ENCODE assay signal across 10 mouse cellular contexts in the genomic region with DNA sequence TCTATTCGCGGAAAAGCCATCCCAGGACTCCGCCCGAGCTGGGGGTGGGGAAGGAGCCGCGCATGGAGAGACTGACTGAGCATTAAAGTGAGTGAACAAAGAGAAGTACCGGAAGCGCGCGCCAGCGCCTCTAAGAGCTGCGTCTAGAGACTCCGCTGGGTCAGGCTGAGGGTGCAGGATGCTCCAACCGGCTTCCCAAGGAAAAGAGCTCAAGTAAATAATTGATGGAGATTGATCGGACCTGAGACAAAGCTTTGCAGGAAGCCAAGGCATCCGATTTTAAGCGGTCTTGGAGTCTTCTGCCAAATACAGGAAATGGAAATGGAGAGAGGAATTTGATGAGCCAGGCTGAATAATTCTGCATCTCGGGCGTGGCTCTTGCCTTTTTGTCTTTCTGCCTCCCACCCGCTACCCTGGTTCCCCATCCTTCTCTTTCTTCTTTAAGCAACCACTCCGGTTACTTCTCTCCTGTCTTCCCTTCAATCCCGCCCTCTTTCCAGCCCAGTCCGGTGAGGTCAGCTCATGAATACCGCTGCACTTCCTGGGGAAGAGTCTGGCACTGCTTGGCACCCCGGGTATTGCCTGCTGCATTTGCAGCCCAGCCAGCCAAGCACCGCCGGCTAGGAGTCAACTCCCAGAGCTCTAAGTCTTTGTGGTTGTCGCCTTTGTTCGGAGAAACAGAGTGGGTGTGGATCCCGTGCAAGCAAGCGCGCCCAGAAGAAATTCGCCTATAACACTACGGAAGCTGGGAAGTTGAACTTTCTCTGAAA. TPM values are rescaled to one million over a fixed set of nuclear protein-coding genes. Genes with fewer than 3 reads are reported as not detected.
DNase-seq lines count a peak whose midpoint lies in the region; ATAC-seq and TF ChIP-seq lines count a peak whose summit lies in the region.
"Had no signal": no experiment of that assay in that cellular context is flagged by ENCODE, and none has a peak within 500 bp of the region (broad histone marks: within the 10 kb centered on the region; RNA-seq: fewer than 3 reads in every experiment).

A gene (plus strand): TSS at position 274 of the 770 bp plus-strand sequence.

- peak within 1 kb of the TSS; percentile 34; the same call in 1 of the 2 replicates for H3K4me2 ChIP-seq in heart, embryonic 15.5 days
- H3K4me2 ChIP-seq: liver, embryonic 13.5 days had no signal

- DNase-seq in heart, postnatal 25 days (ENCODE audit: low spot score), result no peak
- peak; percentile 72 to 75 for DNase-seq in cerebellum, adult 2 months
- DNase-seq in left cerebral cortex, adult 8-10 months (ENCODE audit: low spot score in 2 of 2), result peak; percentile 39 to 49
- peak; percentile 16 for DNase-seq in retina, adult 2 months (ENCODE audit: low read depth, low spot score)
- DNase-seq in gastrocnemius, postnatal 36 days, result no peak
- DNase-seq in lung, postnatal 25 days (ENCODE audit: low spot score), result no peak
- DNase-seq: liver, embryonic 13.5 days had no signal

- ATAC-seq in heart, embryonic 15.5 days (replicated peaks; ENCODE audit: insufficient number of reproducible peaks, insufficient read depth, low FRiP score, low read depth), result no peak; the same call in 1 of the 2 replicates
- ATAC-seq in frontal cortex, adult (ENCODE audit: low TSS enrichment), result peak; percentile 45

- H3K36me3 ChIP-seq in heart, embryonic 15.5 days, result no peaks in the 10 kb centered on the region
- H3K36me3 ChIP-seq: liver, embryonic 13.5 days had no signal

- peaks cover 23% of the 10 kb centered on the region for H3K4me1 ChIP-seq in heart, embryonic 15.5 days (replicated peaks)
- no peaks in the 10 kb centered on the region for H3K4me1 ChIP-seq in cerebellum, adult 2 months (ENCODE audit: control insufficient read depth, insufficient read depth, low read length)

- WGBS in heart, embryonic 15.5 days, result under 1% methylated on average over 34 of the region's 34 CpGs
- under 1% methylated on average over 34 of the region's 34 CpGs for WGBS in cerebellum, adult 2 months

- H3K9me3 ChIP-seq in heart, embryonic 15.5 days (replicated peaks), result no peaks in the 10 kb centered on the region
- H3K9me3 ChIP-seq: liver, embryonic 13.5 days had no signal

- H3K4me3 ChIP-seq in heart, embryonic 15.5 days, result peak within 1 kb of the TSS; percentile 20
- H3K4me3 ChIP-seq in cerebellum, adult 2 months (replicated peaks; ENCODE audit: insufficient read depth, low read depth, low read length), result peak within 1 kb of the TSS; percentile 81
- H3K4me3 ChIP-seq: liver, embryonic 13.5 days had no signal

- TF ChIP-seq CTCF in cerebellum, adult 2 months (IDR thresholded peaks at IDR 0.05; ENCODE audit: borderline replicate concordance, insufficient read depth, low read depth, low read length), result no peak

- no peak for TF ChIP-seq POLR2A in cerebellum, adult 2 months (IDR thresholded peaks at IDR 0.05; ENCODE audit: borderline replicate concordance, insufficient read depth, low read length)

- no peak within 1 kb of the TSS for H3K27ac ChIP-seq in heart, embryonic 15.5 days
- H3K27ac ChIP-seq in cerebellum, adult 2 months (ENCODE audit: insufficient read depth, low read length), result peak within 1 kb of the TSS; percentile 25; the same call in 1 of the 2 replicates
- H3K27ac ChIP-seq: liver, embryonic 13.5 days had no signal

- peaks cover 61% of the 10 kb centered on the region for H3K27me3 ChIP-seq in heart, embryonic 15.5 days
- no peaks in the 10 kb centered on the region for H3K27me3 ChIP-seq in cerebellum, adult 2 months (ENCODE audit: control insufficient read depth, insufficient read depth, low read length)
- H3K27me3 ChIP-seq: CH12.LX had no signal

- intact Hi-C loops in heart, postnatal 25 days (cut with DNase I), result no loop called here
- intact Hi-C loops in gastrocnemius, postnatal 36 days (cut with DNase I), result no loop called here

- no peak within 1 kb of the TSS for H3K9ac ChIP-seq in heart, embryonic 15.5 days
- H3K9ac ChIP-seq: liver, embryonic 13.5 days had no signal

RNA-seq across cellular contexts. Expression of the gene that starts here (rescaled TPM):
- polyA plus RNA-seq in heart, embryonic 15.5 days (2015; fragmentation: Nextera tagmentation; extraction: Ambion mirVana), result 0.19 and 0.51 TPM in 2 replicates
- not detected for total RNA-seq in heart, postnatal 25 days (2021)
- polyA plus RNA-seq in cerebellum, adult 2 months (2012; rRNA removed), result 37.3 and 40.1 TPM in 2 replicates
- total RNA-seq in left cerebral cortex, adult 8-10 months (2022), result 100 to 1,000 TPM; 122 to 143 (median 135) TPM
- not detected for total RNA-seq in gastrocnemius, postnatal 36 days (2021)
- total RNA-seq: CH12.LX had no signal

Comparison
In these comparisons a context has a peak if more than half of its experiments do, and no peak if none do; other contexts are left out.
1. RNA of the gene that starts here (total RNA-seq): 122 to 143 TPM in left cerebral cortex, adult 8-10 months; not detected in heart, postnatal 25 days and not detected in gastrocnemius, postnatal 36 days; every median in the first group is over 100 times any median in the second.
2. RNA of the gene that starts here (polyA plus RNA-seq): 37.3 to 40.1 TPM in cerebellum, adult 2 months; 0.19 to 0.51 TPM in heart, embryonic 15.5 days; every median in the first group is over 10 times any median in the second.
3. DNase-seq: peak in cerebellum, adult 2 months (2 of 2), left cerebral cortex, adult 8-10 months (2 of 2) and retina, adult 2 months (single experiment); none in heart, postnatal 25 days (single experiment), gastrocnemius, postnatal 36 days (0 of 2) and lung, postnatal 25 days (single experiment).